9 mouse cellular contexts compared by ENCODE assay signal in the genomic region with DNA sequence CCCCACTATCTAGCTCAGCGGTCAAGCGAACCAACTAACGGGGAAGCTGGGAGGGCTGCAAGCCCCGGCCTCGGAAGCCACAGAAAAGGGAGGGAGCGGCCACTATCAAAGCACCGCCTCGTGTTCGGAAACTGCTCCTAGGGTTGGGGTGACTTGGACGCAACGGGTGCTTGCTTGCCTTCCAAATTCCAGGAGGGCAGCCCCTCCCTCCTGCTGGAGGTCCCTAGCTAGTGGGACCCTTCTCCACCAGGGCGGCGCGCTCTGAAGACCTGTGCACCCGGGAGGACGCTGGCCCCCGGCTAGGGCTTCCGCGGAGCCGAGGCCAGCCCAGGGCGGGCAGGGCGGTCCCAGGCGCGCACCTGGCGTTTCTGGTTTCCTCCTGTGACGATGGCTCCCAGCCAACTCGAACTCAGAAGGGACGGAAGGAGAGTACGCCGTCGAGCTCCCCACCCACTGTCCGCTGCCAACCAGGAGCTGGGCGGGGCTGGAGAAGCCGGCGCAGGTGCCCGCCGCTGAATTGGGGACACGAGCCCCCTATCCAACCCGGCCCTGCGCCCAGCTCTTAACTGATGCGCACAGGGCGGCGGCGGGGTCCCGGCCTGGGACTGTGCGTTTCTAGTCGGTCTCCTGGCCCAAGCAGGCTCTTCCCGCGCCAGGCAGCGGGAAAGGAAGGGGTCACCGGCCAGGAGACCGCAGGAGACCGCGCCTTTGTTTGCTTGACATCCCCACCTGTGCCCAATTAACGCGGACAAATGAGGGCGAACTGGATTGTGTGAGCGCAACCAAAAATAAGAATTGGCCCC. TPM values are rescaled to one million over a fixed set of nuclear protein-coding genes. Genes with fewer than 3 reads are reported as not detected.
A peak's percentile ranks its signal among the peaks of the same experiment; 100 is the strongest.
DNase-seq lines count a peak whose midpoint lies in the region; ATAC-seq and TF ChIP-seq lines count a peak whose summit lies in the region.
"Had no signal": no experiment of that assay in that cellular context is flagged by ENCODE, and none has a peak within 500 bp of the region (broad histone marks: within the 10 kb centered on the region; RNA-seq: fewer than 3 reads in every experiment).

No protein-coding gene starts in this region.

- no peaks in the 10 kb centered on the region for H3K36me3 ChIP-seq in spleen, adult 2 months (ENCODE audit: control insufficient read depth, insufficient read depth, low read length)
- H3K36me3 ChIP-seq: G1E had no signal

- H3K4me1 ChIP-seq in spleen, adult 2 months (ENCODE audit: control insufficient read depth, insufficient read depth, insufficient read length) = peaks cover 5% of the 10 kb centered on the region

- peak; percentile 38 for TF ChIP-seq POLR2A in spleen, adult 2 months (IDR thresholded peaks at IDR 0.05; ENCODE audit: low read depth, low read length)

- TF ChIP-seq CTCF in spleen, adult 2 months (IDR thresholded peaks at IDR 0.05; ENCODE audit: extremely low read depth, insufficient read depth, insufficient read length, insufficient replicate concordance) = no peak

- no peaks in the 10 kb centered on the region for H3K27me3 ChIP-seq in spleen, adult 2 months (ENCODE audit: control insufficient read depth, insufficient read depth, low read length)

- intact Hi-C loops in gastrocnemius, postnatal 14 days (cut with DNase I; ENCODE audit: low total_unique reads) = no loop called here
- intact Hi-C loops in heart, postnatal 10 days (cut with DNase I) = no loop called here

- peak overlapping the region; percentile 63 for H3K4me3 ChIP-seq in spleen, adult 2 months (ENCODE audit: extremely low read depth, insufficient read depth, insufficient read length)

- peak overlapping the region; percentile 65 for H3K27ac ChIP-seq in spleen, adult 2 months (ENCODE audit: insufficient read depth, low read length)

- peak; percentile 21 for DNase-seq in gastrocnemius, postnatal 14 days
- no peak for DNase-seq in gastrocnemius, adult 18-20 months (ENCODE audit: low spot score)
- peak; percentile 62 for DNase-seq in embryo, embryonic 11 days
- DNase-seq in heart, postnatal 10 days = peak; percentile 38 to 47
- DNase-seq in kidney, postnatal 36 days = peak; percentile 84 to 92
- peak; percentile 38 to 56 for DNase-seq in spleen, adult 2 months (ENCODE audit: low read depth in 1 of 2, low spot score in 2 of 2)
- no peak for DNase-seq in c-Kit-positive CD71-positive TER-119-positive erythroid progenitor cells, embryonic 14.5 days (ENCODE audit: low spot score)

- ATAC-seq in megakaryocyte progenitor cell, adult 5-6 weeks (replicated peaks; ENCODE audit: poor library complexity) = peak; percentile 76

- 2% methylated on average over 58 of the region's 58 CpGs for WGBS in spleen, adult 2 months

RNA-seq across cellular contexts. Expression of a gene that starts 18.5 kb away (rescaled TPM):
- not detected for total RNA-seq in gastrocnemius, postnatal 14 days (2021)
- not detected for total RNA-seq in gastrocnemius, adult 18-20 months (2021)
- total RNA-seq in heart, postnatal 10 days (2021) = not detected
- total RNA-seq in megakaryocyte progenitor cell, adult 5-6 weeks (2015) = not detected in 2 replicates
- total RNA-seq in megakaryocyte progenitor cell, adult 5-6 weeks (2017) = not detected in 2 replicates
- polyA plus RNA-seq in spleen, adult 2 months (2012; rRNA removed) = 0.07 TPM in 1 of 2 replicates, not detected in the other
- polyA plus RNA-seq: G1E had no signal

RNA-seq across cellular contexts. Expression of a gene that starts 32.1 kb away (rescaled TPM):
- total RNA-seq in gastrocnemius, postnatal 14 days (2021) = 1 to 10 TPM; 3.2 to 4.1 TPM
- total RNA-seq in gastrocnemius, adult 18-20 months (2021) = 1 to 10 TPM; 2.1 to 3.1 TPM
- 1 to 10 TPM; 5.6 to 6.1 TPM for total RNA-seq in heart, postnatal 10 days (2021)
- 16.9 and 24.7 TPM in 2 replicates for total RNA-seq in megakaryocyte progenitor cell, adult 5-6 weeks (2015)
- total RNA-seq in megakaryocyte progenitor cell, adult 5-6 weeks (2017) = 28.3 and 33.7 TPM in 2 replicates
- 31.5 and 38.4 TPM in 2 replicates for polyA plus RNA-seq in spleen, adult 2 months (2012; rRNA removed)

RNA-seq across cellular contexts. Expression of a gene that starts 51.7 kb away (rescaled TPM):
- not detected for total RNA-seq in gastrocnemius, postnatal 14 days (2021)
- not detected for total RNA-seq in gastrocnemius, adult 18-20 months (2021)
- under 1 TPM in 1 of 2 experiments, not detected in 1; 0.29 TPM for total RNA-seq in heart, postnatal 10 days (2021)
- total RNA-seq in megakaryocyte progenitor cell, adult 5-6 weeks (2015) = 0.76 and 4.5 TPM in 2 replicates
- 1.9 and 2.0 TPM in 2 replicates for total RNA-seq in megakaryocyte progenitor cell, adult 5-6 weeks (2017)
- 29.9 and 38.2 TPM in 2 replicates for polyA plus RNA-seq in spleen, adult 2 months (2012; rRNA removed)
- polyA plus RNA-seq: G1E had no signal

RNA-seq across cellular contexts. Expression of a gene that starts 52.6 kb away (rescaled TPM):
- total RNA-seq in gastrocnemius, postnatal 14 days (2021) = not detected
- not detected for total RNA-seq in gastrocnemius, adult 18-20 months (2021)
- total RNA-seq in heart, postnatal 10 days (2021) = not detected
- 0.22 and 0.27 TPM in 2 replicates for total RNA-seq in megakaryocyte progenitor cell, adult 5-6 weeks (2015)
- total RNA-seq in megakaryocyte progenitor cell, adult 5-6 weeks (2017) = 0.25 TPM in 1 of 2 replicates, not detected in the other
- 0.55 and 0.67 TPM in 2 replicates for polyA plus RNA-seq in spleen, adult 2 months (2012; rRNA removed)

Comparison
In these comparisons a context has a peak if more than half of its experiments do, and no peak if none do; other contexts are left out.
1. DNase-seq: peak in gastrocnemius, postnatal 14 days (single experiment), embryo, embryonic 11 days (single experiment), heart, postnatal 10 days (2 of 2), kidney, postnatal 36 days (2 of 2) and spleen, adult 2 months (2 of 2); none in gastrocnemius, adult 18-20 months (single experiment) and c-Kit-positive CD71-positive TER-119-positive erythroid progenitor cells, embryonic 14.5 days (single experiment).